Mouse (Mus musculus): ENCODE results near the gene Vgll4. TPM values are rescaled to one million over a fixed set of nuclear protein-coding genes. Genes with fewer than 3 reads are reported as not detected.

The Vgll4 gene
- total and polyA plus RNA-seq, 3 experiments: 33.3 to 39.4 (median 35.0) TPM

- Histone ChIP-seq H3K9me3 (replicated peaks) (peaks cover 12% of the 10 kb centered on the region), H3K4me3 (ENCODE audit: low read depth, low read length) (peak overlapping the region; percentile 58; the same call in 1 of the 2 replicates), H3K4me1 (ENCODE audit: insufficient read depth, low read depth, low read length) (peaks cover 70% of the 10 kb centered on the region), H3K36me3 (replicated peaks) (peaks cover 25% of the 10 kb centered on the region), H3K27me3 (ENCODE audit: insufficient read depth, low read length) (no peaks in the 10 kb centered on the region)
- TF ChIP-seq GATA2 (IDR thresholded peaks at IDR 0.05; ENCODE audit: borderline replicate concordance, low read depth, low read length) (no peak), TAL1 (conservative IDR thresholded peaks at IDR 0.05; ENCODE audit: low read depth, low read length) (0 out of 2 replicates have a peak, but pooled peaks have one; percentile 11)
- DNase-seq (ENCODE audit: low spot score): peak; percentile 37
- ATAC-seq (ENCODE audit: extremely low read depth, insufficient number of reproducible peaks, low FRiP score, poor library complexity, severe bottlenecking): peak; percentile 54
These were observed 151.3 kb downstream of the Vgll4 start for GRCm38 (mm10) chr6:114818471-114818870.

GRCm38 (mm10) chr6:114817948-114818347 is 151.8 kb downstream of the Vgll4 start:
- peak; percentile 47 for DNase-seq (ENCODE audit: low spot score)
- peaks cover 70% of the 10 kb centered on the region for H3K4me1 ChIP-seq (ENCODE audit: insufficient read depth, low read depth, low read length)

GRCm38 (mm10) chr6:114814882-114815650 is 154.7 kb downstream of the Vgll4 start:
- H3K4me3 ChIP-seq (ENCODE audit: low read depth, low read length): no peak overlapping the region
- TF ChIP-seq TAL1 (conservative IDR thresholded peaks at IDR 0.05; ENCODE audit: low read depth, low read length): no peak
- no peak for TF ChIP-seq GATA1 (IDR thresholded peaks at IDR 0.05; ENCODE audit: borderline replicate concordance, low read length)
- no peak for TF ChIP-seq POLR2AphosphoS5 (IDR thresholded peaks at IDR 0.05; ENCODE audit: insufficient replicate concordance, low read depth, low read length)
- TF ChIP-seq GATA2 (IDR thresholded peaks at IDR 0.05; ENCODE audit: borderline replicate concordance, low read depth, low read length): no peak
- 0 out of 2 replicates have a peak, but pooled peaks have one; percentile 13 for TF ChIP-seq CTCF (IDR thresholded peaks at IDR 0.05; ENCODE audit: low read depth, low read length)
- 0 out of 2 replicates have a peak, but pooled peaks cover 2% of the 10 kb centered on the region for H3K9me3 ChIP-seq (replicated peaks)
- H3K36me3 ChIP-seq (replicated peaks): peaks cover 6% of the 10 kb centered on the region
- H3K27me3 ChIP-seq (ENCODE audit: insufficient read depth, low read length): no peaks in the 10 kb centered on the region
- ATAC-seq (ENCODE audit: extremely low read depth, insufficient number of reproducible peaks, low FRiP score, poor library complexity, severe bottlenecking) (no peak), DNase-seq (ENCODE audit: low spot score) (no peak)
- H3K4me1 ChIP-seq (ENCODE audit: insufficient read depth, low read depth, low read length): peaks cover 52% of the 10 kb centered on the region

More at GRCm38 (mm10) chr6:114817948-114818347, 151.8 kb downstream of the Vgll4 start:
- Histone ChIP-seq H3K9me3 (replicated peaks) (peaks cover 11% of the 10 kb centered on the region), H3K27me3 (ENCODE audit: insufficient read depth, low read length) (no peaks in the 10 kb centered on the region), H3K4me3 (ENCODE audit: low read depth, low read length) (peak overlapping the region; percentile 58; the same call in 1 of the 2 replicates), H3K36me3 (replicated peaks) (peaks cover 23% of the 10 kb centered on the region)
- ATAC-seq (ENCODE audit: extremely low read depth, insufficient number of reproducible peaks, low FRiP score, poor library complexity, severe bottlenecking): peak; percentile 69
- TF ChIP-seq GATA1 (IDR thresholded peaks at IDR 0.05; ENCODE audit: borderline replicate concordance, low read length) (no peak), CTCF (IDR thresholded peaks at IDR 0.05; ENCODE audit: low read depth, low read length) (no peak), POLR2AphosphoS5 (IDR thresholded peaks at IDR 0.05; ENCODE audit: insufficient replicate concordance, low read depth, low read length) (no peak), TAL1 (conservative IDR thresholded peaks at IDR 0.05; ENCODE audit: low read depth, low read length) (peak; percentile 47)

GRCm38 (mm10) chr6:114814199-114814881 is 155.5 kb downstream of the Vgll4 start:
- Histone ChIP-seq H3K27me3 (ENCODE audit: insufficient read depth, low read length) (no peaks in the 10 kb centered on the region), H3K9me3 (replicated peaks) (0 out of 2 replicates have a peak, but pooled peaks cover 2% of the 10 kb centered on the region), H3K4me1 (ENCODE audit: insufficient read depth, low read depth, low read length) (peaks cover 45% of the 10 kb centered on the region), H3K4me3 (ENCODE audit: low read depth, low read length) (no peak overlapping the region), H3K36me3 (replicated peaks) (peaks cover 6% of the 10 kb centered on the region)
- TF ChIP-seq GATA2 (IDR thresholded peaks at IDR 0.05; ENCODE audit: borderline replicate concordance, low read depth, low read length) (no peak), GATA1 (IDR thresholded peaks at IDR 0.05; ENCODE audit: borderline replicate concordance, low read length) (no peak), POLR2AphosphoS5 (IDR thresholded peaks at IDR 0.05; ENCODE audit: insufficient replicate concordance, low read depth, low read length) (no peak), TAL1 (conservative IDR thresholded peaks at IDR 0.05; ENCODE audit: low read depth, low read length) (no peak), CTCF (IDR thresholded peaks at IDR 0.05; ENCODE audit: low read depth, low read length) (no peak)
- DNase-seq (ENCODE audit: low spot score) (no peak), ATAC-seq (ENCODE audit: extremely low read depth, insufficient number of reproducible peaks, low FRiP score, poor library complexity, severe bottlenecking) (no peak)

GRCm38 (mm10) chr6:114812779-114813178 is 157.0 kb downstream of the Vgll4 start:
- ATAC-seq (ENCODE audit: extremely low read depth, insufficient number of reproducible peaks, low FRiP score, poor library complexity, severe bottlenecking) (no peak), DNase-seq (ENCODE audit: low spot score) (no peak)
- Histone ChIP-seq H3K9me3 (replicated peaks) (0 out of 2 replicates have a peak, but pooled peaks cover 2% of the 10 kb centered on the region), H3K4me3 (ENCODE audit: low read depth, low read length) (no peak overlapping the region), H3K4me1 (ENCODE audit: insufficient read depth, low read depth, low read length) (peaks cover 29% of the 10 kb centered on the region), H3K36me3 (replicated peaks) (peaks cover 6% of the 10 kb centered on the region), H3K27me3 (ENCODE audit: insufficient read depth, low read length) (no peaks in the 10 kb centered on the region)
- TF ChIP-seq GATA1 (IDR thresholded peaks at IDR 0.05; ENCODE audit: borderline replicate concordance, low read length) (no peak), POLR2AphosphoS5 (IDR thresholded peaks at IDR 0.05; ENCODE audit: insufficient replicate concordance, low read depth, low read length) (no peak), GATA2 (IDR thresholded peaks at IDR 0.05; ENCODE audit: borderline replicate concordance, low read depth, low read length) (no peak), TAL1 (conservative IDR thresholded peaks at IDR 0.05; ENCODE audit: low read depth, low read length) (no peak), CTCF (IDR thresholded peaks at IDR 0.05; ENCODE audit: low read depth, low read length) (no peak)

GRCm38 (mm10) chr6:114812322-114812721 is 157.5 kb downstream of the Vgll4 start:
- 0 out of 2 replicates have a peak, but pooled peaks cover 2% of the 10 kb centered on the region for H3K9me3 ChIP-seq (replicated peaks)
- TF ChIP-seq GATA1 (IDR thresholded peaks at IDR 0.05; ENCODE audit: borderline replicate concordance, low read length) (no peak), CTCF (IDR thresholded peaks at IDR 0.05; ENCODE audit: low read depth, low read length) (no peak), GATA2 (IDR thresholded peaks at IDR 0.05; ENCODE audit: borderline replicate concordance, low read depth, low read length) (no peak), TAL1 (conservative IDR thresholded peaks at IDR 0.05; ENCODE audit: low read depth, low read length) (no peak), POLR2AphosphoS5 (IDR thresholded peaks at IDR 0.05; ENCODE audit: insufficient replicate concordance, low read depth, low read length) (no peak)
- H3K4me1 ChIP-seq (ENCODE audit: insufficient read depth, low read depth, low read length): peaks cover 24% of the 10 kb centered on the region
- no peaks in the 10 kb centered on the region for H3K27me3 ChIP-seq (ENCODE audit: insufficient read depth, low read length)
- DNase-seq (ENCODE audit: low spot score): no peak
- no peak overlapping the region for H3K4me3 ChIP-seq (ENCODE audit: low read depth, low read length)
- no peak for ATAC-seq (ENCODE audit: extremely low read depth, insufficient number of reproducible peaks, low FRiP score, poor library complexity, severe bottlenecking)
- H3K36me3 ChIP-seq (replicated peaks): peaks cover 6% of the 10 kb centered on the region

Other genes with a start within 250 kb of the Vgll4 start
- gene Tamm41, start 67.9 kb upstream of the Vgll4 start, total RNA-seq (2014; fragmentation: Nextera tagmentation): 26.4 and 33.0 TPM in 2 replicates
- gene Tamm41, start 67.9 kb upstream of the Vgll4 start, total RNA-seq (2017): 47.4 and 48.8 TPM in 2 replicates
- 20.9 and 23.4 TPM in 2 replicates for gene Tamm41, start 67.9 kb upstream of the Vgll4 start, polyA plus RNA-seq (2012)
- not detected in 2 replicates for gene Syn2, start 164.9 kb upstream of the Vgll4 start, total RNA-seq (2014; fragmentation: Nextera tagmentation)
- gene Syn2, start 164.9 kb upstream of the Vgll4 start, total RNA-seq (2017): 0.12 and 0.16 TPM in 2 replicates
- not detected in 2 replicates for gene Syn2, start 164.9 kb upstream of the Vgll4 start, polyA plus RNA-seq (2012)